Mouse (Mus musculus) right cerebral cortex, postnatal 10 days (tissue): ENCODE measurements around the gene Marc2.
A peak's percentile ranks its signal among the peaks of the same experiment; 100 is the strongest.

Source experiments
- DNase-seq, 2 experiments: peaks; one replicate each; pipeline ENCODE4 v3.0.0; 2021; ENCODE audit warnings: low spot score in 2 of 2

Gene Marc2

GRCm38 (mm10) chr1:184846092-184846750, at the start of gene Marc2:
Gene Marc2, minus strand, starts transcription at chr1:184846451.
- no peak for DNase-seq

DNA sequence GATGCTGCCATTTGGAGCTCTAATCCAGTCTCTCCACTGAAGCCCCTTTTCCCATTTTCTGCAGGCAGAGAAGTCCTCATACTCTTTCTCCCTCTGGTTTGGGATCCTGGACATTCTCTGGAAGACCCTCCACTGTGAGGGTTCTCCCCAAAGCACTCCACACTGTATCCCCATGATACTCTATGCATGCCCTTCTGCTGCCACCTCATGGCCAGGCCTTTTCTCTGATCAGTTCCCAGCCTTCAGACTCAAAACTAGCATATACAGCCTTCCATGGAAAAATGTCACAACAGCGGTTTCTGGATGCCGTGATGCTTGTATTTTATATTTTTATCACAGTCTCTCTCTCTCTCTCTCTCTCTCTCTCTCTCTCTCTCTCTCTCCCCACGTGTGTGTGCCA, 45.7 kb upstream of the Marc2 start:
- DNase-seq, result no peak

DNA sequence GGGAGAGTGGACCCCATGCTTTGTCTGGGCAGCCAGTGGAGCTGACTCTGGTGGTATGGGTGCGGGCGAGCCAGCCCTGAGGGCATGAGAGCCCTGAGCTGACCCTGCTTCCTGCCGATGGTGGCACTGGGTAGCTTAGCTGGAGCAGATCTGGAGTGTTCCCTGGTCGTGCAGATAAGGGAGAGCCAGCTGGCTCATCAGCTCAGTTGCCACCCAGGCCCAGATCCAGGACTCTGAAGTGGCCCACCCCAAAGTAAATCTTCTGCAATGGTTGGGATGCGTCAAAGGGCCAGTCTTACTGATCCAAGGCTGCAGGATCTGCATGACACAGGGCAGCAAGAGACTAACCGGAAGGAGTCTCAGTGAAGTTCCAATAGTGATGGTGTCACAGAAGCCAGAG, 43.2 kb upstream of the Marc2 start:
- DNase-seq, result no peak

GRCm38 (mm10) chr1:184886160-184886559, 39.9 kb upstream of the Marc2 start:
- no peak for DNase-seq

- DNase-seq, result no peak
Measured at GRCm38 (mm10) chr1:184882281-184883268, 36.3 kb upstream of the Marc2 start, which contains the start of gene C130074G19Rik. Gene C130074G19Rik, minus strand, starts transcription at chr1:184883218.

- no peak for DNase-seq
Measured at GRCm38 (mm10) chr1:184881861-184882260, 35.6 kb upstream of the Marc2 start.

- DNase-seq, result no peak
Measured at GRCm38 (mm10) chr1:184881211-184881610, 35.0 kb upstream of the Marc2 start.

GRCm38 (mm10) chr1:184878860-184879259, 32.6 kb upstream of the Marc2 start:
- no peak for DNase-seq

- peak in 1 of 2 experiments; percentile 36 for DNase-seq
Measured at GRCm38 (mm10) chr1:184877306-184877705, 31.1 kb upstream of the Marc2 start.

DNA sequence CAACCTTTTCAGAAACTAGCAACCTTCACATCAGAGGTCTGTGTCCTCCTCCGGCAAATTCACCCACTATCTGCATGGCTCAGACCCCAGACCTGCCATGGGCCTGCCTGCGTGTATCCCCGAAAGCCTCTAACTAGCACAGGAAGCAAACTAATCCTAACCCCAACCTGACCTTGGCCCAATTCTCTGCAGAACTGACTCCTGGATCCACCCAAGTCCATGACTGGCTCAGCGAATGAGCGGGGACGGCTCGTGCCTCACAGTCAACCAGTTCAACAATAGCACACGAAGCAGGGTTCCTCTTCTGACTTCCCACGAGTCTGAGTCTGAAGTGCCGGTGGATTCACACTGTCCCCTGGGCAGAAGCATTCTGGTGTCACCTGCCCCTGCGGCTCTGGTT, 27.7 kb upstream of the Marc2 start:
- no peak for DNase-seq

GRCm38 (mm10) chr1:184872069-184872819, 26.0 kb upstream of the Marc2 start:
- no peak for DNase-seq

DNA sequence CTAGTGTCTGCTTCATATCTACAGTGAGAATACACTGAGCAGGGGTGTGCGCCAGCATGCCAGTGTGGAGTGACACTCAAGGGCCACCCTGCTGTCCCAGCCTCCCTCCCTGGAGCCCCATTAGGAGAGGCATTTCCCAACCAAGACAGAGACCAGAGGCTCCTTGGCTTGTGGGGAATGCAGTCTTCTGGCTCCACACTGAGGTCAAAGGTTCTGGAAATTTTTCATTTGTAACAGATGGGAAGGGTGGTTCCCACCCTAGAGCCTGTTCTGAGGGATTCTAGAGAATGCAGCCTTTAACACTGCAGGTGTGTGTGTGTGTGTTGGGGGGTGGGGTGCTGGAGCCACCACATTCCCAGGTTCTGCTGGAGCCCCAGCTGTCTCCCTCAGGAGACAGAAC, 25.3 kb upstream of the Marc2 start:
- DNase-seq, result no peak

DNA sequence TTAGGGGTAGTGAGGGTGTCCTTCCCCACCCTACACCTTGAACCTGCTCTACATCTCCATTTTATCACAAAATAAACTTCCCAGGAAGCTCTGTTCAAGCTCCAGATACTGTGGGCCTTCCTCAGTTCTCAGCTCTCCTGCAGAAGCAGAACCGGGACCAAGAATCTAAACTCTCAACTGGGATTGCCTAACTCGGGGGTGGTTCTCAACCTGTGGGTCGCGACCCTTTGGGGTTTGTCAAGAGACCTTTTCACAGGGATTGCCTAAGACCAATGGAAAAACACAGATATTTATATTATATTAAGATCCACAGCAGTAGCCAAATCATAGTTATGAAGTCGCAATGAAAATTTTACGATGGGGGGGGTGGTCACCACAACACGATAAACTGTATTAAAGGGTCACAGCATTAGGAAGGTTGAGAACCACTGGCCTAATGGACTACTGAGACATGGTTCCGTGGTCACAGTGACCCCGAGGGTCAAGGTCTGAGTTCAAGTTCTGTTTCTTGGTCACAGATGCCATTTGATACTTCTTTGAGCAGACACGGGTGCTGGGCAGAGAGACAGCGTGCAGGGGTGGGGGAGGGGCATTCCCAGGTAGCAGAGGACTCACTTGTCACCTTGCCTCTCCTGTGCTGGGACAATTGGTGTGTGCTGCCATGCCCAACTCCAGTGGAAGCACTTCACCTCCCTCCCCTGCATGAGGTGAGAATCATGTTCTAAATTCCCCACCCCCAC, 24.6 kb upstream of the Marc2 start:
- no peak for DNase-seq

- peak; percentile 41 to 48 for DNase-seq
Measured at GRCm38 (mm10) chr1:184869939-184870565, 23.8 kb upstream of the Marc2 start.

DNA sequence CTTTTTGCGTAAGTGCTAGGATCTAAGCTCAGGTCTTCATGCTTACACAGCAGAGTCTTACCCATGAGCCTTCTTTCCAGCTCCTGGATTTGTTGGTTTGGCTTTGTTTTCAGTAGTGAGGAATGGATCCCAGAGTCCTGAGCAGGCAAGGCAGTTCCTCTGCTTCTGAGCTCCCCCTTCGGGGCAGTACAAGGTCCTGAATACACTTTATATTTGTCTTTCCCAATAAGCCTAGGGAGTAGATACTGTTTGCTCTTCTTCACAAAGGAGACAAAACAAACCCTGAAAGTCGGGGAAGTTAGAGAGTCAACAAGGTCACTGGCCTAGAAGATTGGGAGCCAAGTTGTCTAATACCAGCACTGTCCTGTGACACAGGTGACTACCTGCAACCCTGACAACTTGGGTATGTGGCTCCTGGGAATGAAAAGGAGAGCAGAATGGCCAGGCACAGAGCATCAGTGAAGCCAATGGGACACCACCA, 21.4 kb upstream of the Marc2 start:
- DNase-seq, result no peak

DNA sequence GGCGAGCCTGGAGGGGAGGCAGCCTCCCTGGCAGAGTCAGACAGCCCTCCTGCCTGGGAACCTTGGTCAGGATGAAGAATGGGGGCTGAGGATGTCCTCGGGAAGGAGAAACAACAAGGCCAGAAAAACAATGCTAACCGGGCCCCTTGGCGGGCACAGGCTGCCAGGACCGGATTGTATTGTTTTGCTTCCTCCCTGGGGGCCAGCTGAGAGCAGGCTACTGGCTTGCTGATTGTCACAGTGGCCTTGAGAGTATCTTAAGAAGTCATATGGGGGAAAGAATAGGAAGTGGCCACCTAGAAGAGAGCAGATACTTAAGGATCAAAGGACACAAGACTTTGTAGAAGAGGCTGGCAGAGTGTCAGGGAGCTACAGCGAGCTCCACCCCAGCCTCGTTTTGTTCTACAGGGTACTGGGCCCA, 18.1 kb upstream of the Marc2 start:
- DNase-seq, result no peak

GRCm38 (mm10) chr1:184862636-184863035, 16.4 kb upstream of the Marc2 start:
- DNase-seq, result no peak

DNA sequence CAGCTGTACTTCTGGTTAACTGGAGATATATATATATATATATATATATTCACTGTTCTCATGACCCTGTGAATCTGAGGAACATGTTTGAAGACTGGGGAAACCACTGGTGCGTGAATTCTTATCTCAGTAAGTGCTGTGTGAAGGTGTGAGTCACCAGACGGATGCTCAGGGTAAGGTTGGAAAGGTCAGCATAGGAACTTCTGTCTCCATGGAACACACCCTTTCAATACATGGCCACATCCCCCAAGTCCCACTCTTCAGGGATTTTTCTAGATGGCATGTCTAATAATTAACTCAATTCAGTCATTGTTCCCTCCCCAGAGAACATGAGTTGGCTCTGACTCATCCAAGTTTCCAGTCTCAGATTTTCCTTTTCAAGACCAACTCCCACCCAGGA, 15.3 kb upstream of the Marc2 start:
- no peak for DNase-seq

- no peak for DNase-seq
Measured at GRCm38 (mm10) chr1:184860276-184860675, 14.0 kb upstream of the Marc2 start.

DNA sequence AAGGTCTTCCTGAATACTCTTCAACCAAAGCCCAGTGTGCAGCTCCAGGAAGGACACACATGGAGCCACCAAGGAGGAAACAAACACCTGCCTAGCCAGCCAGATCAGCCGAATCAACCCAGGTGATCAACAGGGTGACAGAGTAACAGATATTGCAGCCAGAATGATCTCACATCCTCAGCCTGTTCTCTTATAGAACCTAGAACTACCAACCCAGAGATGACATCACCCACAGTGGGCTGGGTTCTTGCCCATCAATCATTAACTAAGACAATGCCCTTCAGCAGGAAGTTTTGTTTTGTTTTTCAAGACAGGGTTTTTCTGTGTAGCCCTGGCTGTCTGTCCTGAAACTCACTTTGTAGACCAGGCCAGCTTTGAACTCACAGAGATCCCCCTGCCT, 12.0 kb upstream of the Marc2 start:
- DNase-seq, result no peak

- no peak for DNase-seq
Measured at GRCm38 (mm10) chr1:184857216-184857615, 11.0 kb upstream of the Marc2 start.
